Mouse (Mus musculus): ENCODE results near the gene Tlr3. TPM values are rescaled to one million over a fixed set of nuclear protein-coding genes. Genes with fewer than 3 reads are reported as not detected.

Tlr3 gene
- polyA plus RNA-seq, 1 experiment: 6.6 TPM

- no peak overlapping the region for H3K4me3 ChIP-seq (ENCODE audit: insufficient read depth, low read depth, low read length)
- H3K27ac ChIP-seq (replicated peaks; ENCODE audit: low read depth, low read length): no peak overlapping the region
- no peaks in the 10 kb centered on the region for H3K4me1 ChIP-seq (ENCODE audit: control insufficient read depth, insufficient read depth, insufficient read length, low read length)
Observed at GRCm38 (mm10) chr8:45374071-45374470, 36.8 kb downstream of the Tlr3 start.

GRCm38 (mm10) chr8:45367154-45367553, 43.7 kb downstream of the Tlr3 start:
- H3K4me1 ChIP-seq (ENCODE audit: control insufficient read depth, insufficient read depth, insufficient read length, low read length): no peaks in the 10 kb centered on the region
- H3K4me3 ChIP-seq (ENCODE audit: insufficient read depth, low read depth, low read length): no peak overlapping the region
- no peak overlapping the region for H3K27ac ChIP-seq (replicated peaks; ENCODE audit: low read depth, low read length)

DNA sequence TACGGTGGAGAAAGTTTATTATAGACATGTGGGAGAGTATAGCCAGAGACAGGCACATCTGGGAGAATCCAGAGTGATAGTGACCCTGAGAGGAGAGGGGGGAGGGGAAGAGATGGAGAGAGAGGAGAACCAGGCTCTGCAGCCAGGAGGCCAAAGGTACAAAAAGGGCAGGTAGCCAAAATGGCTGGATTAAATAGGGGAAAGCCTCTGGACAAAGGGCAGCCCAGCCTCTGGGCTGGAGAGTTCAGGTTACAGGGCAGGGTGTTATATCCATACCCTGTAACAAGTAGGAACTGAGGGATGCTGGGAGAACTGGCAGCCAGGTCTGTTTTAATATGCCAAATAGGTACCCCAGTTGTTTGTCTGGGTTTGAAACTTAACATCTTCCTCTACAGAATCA, 47.7 kb downstream of the Tlr3 start:
- Histone ChIP-seq H3K27ac (replicated peaks; ENCODE audit: low read depth, low read length) (no peak overlapping the region), H3K4me1 (ENCODE audit: control insufficient read depth, insufficient read depth, insufficient read length, low read length) (no peaks in the 10 kb centered on the region), H3K4me3 (ENCODE audit: insufficient read depth, low read depth, low read length) (no peak overlapping the region)

GRCm38 (mm10) chr8:45362323-45362722, 48.6 kb downstream of the Tlr3 start:
- Histone ChIP-seq H3K27ac (replicated peaks; ENCODE audit: low read depth, low read length) (no peak overlapping the region), H3K4me1 (ENCODE audit: control insufficient read depth, insufficient read depth, insufficient read length, low read length) (no peaks in the 10 kb centered on the region), H3K4me3 (ENCODE audit: insufficient read depth, low read depth, low read length) (no peak overlapping the region)

DNA sequence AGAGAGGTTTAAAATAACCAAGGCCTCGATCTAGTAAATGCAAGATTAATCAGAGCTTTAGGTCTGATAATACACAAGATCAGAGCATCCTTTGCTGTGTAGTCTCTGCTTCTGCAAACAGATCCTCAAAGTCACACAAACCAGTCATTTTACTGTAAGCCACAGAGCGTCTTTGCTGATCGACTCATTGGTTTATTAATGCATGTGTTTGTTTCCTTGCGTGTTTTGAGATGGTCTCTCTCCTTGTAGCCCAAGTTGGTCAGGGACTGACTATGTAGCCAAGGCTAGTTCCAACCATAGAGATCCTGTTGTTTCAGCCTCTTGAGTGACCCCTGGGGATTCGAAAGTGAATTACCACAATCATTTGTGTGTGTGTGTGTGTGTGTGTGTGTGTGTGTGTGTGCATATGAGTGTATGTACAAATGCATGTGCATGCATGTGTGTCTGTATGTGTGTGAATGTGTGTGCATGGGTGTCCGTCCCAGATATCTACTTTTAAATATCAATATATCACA, 51.7 kb downstream of the Tlr3 start:
- Histone ChIP-seq H3K4me3 (ENCODE audit: insufficient read depth, low read depth, low read length) (no peak overlapping the region), H3K27ac (replicated peaks; ENCODE audit: low read depth, low read length) (no peak overlapping the region), H3K4me1 (ENCODE audit: control insufficient read depth, insufficient read depth, insufficient read length, low read length) (no peaks in the 10 kb centered on the region)

GRCm38 (mm10) chr8:45358132-45358918, 52.6 kb downstream of the Tlr3 start:
- Histone ChIP-seq H3K4me3 (ENCODE audit: insufficient read depth, low read depth, low read length) (peak overlapping the region; percentile 82), H3K4me1 (ENCODE audit: control insufficient read depth, insufficient read depth, insufficient read length, low read length) (no peaks in the 10 kb centered on the region), H3K27ac (replicated peaks; ENCODE audit: low read depth, low read length) (no peak overlapping the region)

DNA sequence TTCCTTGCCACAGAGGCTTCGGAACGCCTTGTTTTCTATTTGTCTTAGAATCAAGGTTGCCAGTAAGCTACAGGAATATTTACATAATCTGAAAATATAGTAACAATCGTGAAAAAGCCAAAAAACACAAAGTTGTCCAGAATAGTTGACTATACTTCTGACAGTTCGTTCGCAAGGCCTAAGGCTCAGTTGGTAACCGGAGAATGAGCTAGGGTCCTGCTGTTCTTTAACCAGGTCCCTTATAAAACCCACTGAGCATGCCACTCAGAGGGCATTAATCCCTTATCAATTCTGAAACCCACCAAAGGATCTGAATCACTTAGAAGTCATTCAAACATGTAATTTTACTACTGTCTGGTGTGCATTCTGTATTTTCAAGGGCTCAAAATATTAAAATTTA, 55.1 kb downstream of the Tlr3 start:
- no peaks in the 10 kb centered on the region for H3K4me1 ChIP-seq (ENCODE audit: control insufficient read depth, insufficient read depth, insufficient read length, low read length)
- H3K27ac ChIP-seq (replicated peaks; ENCODE audit: low read depth, low read length): no peak overlapping the region
- H3K4me3 ChIP-seq (ENCODE audit: insufficient read depth, low read depth, low read length): no peak overlapping the region

Other genes with a start within 250 kb of the Tlr3 start
- gene F11, start 149.0 kb downstream of the Tlr3 start, polyA plus RNA-seq (2012; ENCODE audit: insufficient read depth, insufficient read length, missing spikeins): not detected in 2 replicates
- 0.38 and 0.40 TPM in 2 replicates for gene Klkb1, start 116.2 kb downstream of the Tlr3 start, polyA plus RNA-seq (2012; ENCODE audit: insufficient read depth, insufficient read length, missing spikeins)
- not detected in 2 replicates for gene Gm45753, start 102.6 kb downstream of the Tlr3 start, polyA plus RNA-seq (2012; ENCODE audit: insufficient read depth, insufficient read length, missing spikeins)
- 29.3 and 45.5 TPM in 2 replicates for gene Cyp4v3, start 77.9 kb downstream of the Tlr3 start, polyA plus RNA-seq (2012; ENCODE audit: insufficient read depth, insufficient read length, missing spikeins)
- gene Fam149a, start 28.8 kb downstream of the Tlr3 start, polyA plus RNA-seq (2012; ENCODE audit: insufficient read depth, insufficient read length, missing spikeins): 10.6 and 13.1 TPM in 2 replicates
- gene Sorbs2, start 96.7 kb upstream of the Tlr3 start, polyA plus RNA-seq (2012; ENCODE audit: insufficient read depth, insufficient read length, missing spikeins): 4.7 and 6.4 TPM in 2 replicates